Comparison of ENCODE assay signal across 19 mouse cellular contexts in genomic region chr1:180415836-180416235, GRCm38 (mm10).
A peak's percentile ranks its signal among the peaks of the same experiment; 100 is the strongest.
DNase-seq lines count a peak whose midpoint lies in the region; ATAC-seq and TF ChIP-seq lines count a peak whose summit lies in the region.
"Had no signal": no experiment of that assay in that cellular context is flagged by ENCODE, and none has a peak within 500 bp of the region (broad histone marks: within the 10 kb centered on the region; RNA-seq: fewer than 3 reads in every experiment).

No protein-coding gene starts in this region.

- dilution Hi-C loops in CH12.LX (cut with MboI; ENCODE audit: extremely low pct_ligation_motif_present, extremely low pct_unique_long_range_greater_than_20kb, low sequenced_read_pairs) = no loop called here

- H3K9ac ChIP-seq in CH12.LX (ENCODE audit: insufficient read depth, low read depth) = no peak overlapping the region
- H3K9ac ChIP-seq in forebrain, embryonic 16.5 days (replicated peaks; ENCODE audit: low read depth, low read length) = no peak overlapping the region
- H3K9ac ChIP-seq: embryonic facial prominence, embryonic 12.5 days; forebrain, embryonic 13.5 days; forebrain, embryonic 15.5 days had no signal

- H3K79me2 ChIP-seq in CH12.LX (replicated peaks; ENCODE audit: control insufficient read depth, extremely low read depth, insufficient read depth, poor library complexity, severe bottlenecking) = no peaks in the 10 kb centered on the region
- H3K79me2 ChIP-seq in macrophage (ENCODE audit: inconsistent target) = peaks cover 34% of the 10 kb centered on the region; the same call in 1 of the 2 replicates

- in situ Hi-C loops in CH12.LX (cut with MboI; ENCODE audit: low pct_ligation_motif_present, low pct_unique_long_range_greater_than_20kb, low sequenced_read_pairs) = loop anchor here (25.0 kb wide), 1 partner anchor 554 kb away; no protein-coding TSS in a partner anchor

- H3K27me3 ChIP-seq in CH12.LX (replicated peaks) = no peaks in the 10 kb centered on the region
- no peaks in the 10 kb centered on the region for H3K27me3 ChIP-seq in forebrain, embryonic 16.5 days (replicated peaks; ENCODE audit: control insufficient read depth, insufficient read depth, low read length)
- H3K27me3 ChIP-seq: embryonic facial prominence, embryonic 12.5 days; forebrain, embryonic 13.5 days; forebrain, embryonic 15.5 days; Patski had no signal

- no peak for ATAC-seq in forebrain, embryonic 16.5 days
- ATAC-seq: activated CD4-positive, CD25-positive, alpha-beta regulatory T cell, adult 4 months; forebrain, embryonic 13.5 days; forebrain, embryonic 15.5 days; Patski had no signal

- no peak for TF ChIP-seq RAD21 in CH12.LX (IDR thresholded peaks at IDR 0.05; ENCODE audit: low read depth, low read length)

- no peaks in the 10 kb centered on the region for H3K9me3 ChIP-seq in CH12.LX (replicated peaks; ENCODE audit: low read length)
- H3K9me3 ChIP-seq in forebrain, embryonic 16.5 days (ENCODE audit: control insufficient read depth, low read length) = no peaks in the 10 kb centered on the region
- H3K9me3 ChIP-seq: embryonic facial prominence, embryonic 10.5 days; embryonic facial prominence, embryonic 12.5 days; forebrain, embryonic 13.5 days; forebrain, embryonic 15.5 days; G1E had no signal

- intact Hi-C loops in heart, postnatal 25 days (cut with DNase I) = no loop called here

- TF ChIP-seq POLR2A in CH12.LX (IDR thresholded peaks at IDR 0.05; ENCODE audit: low read depth, low read length) = no peak

- peaks cover 31 to 58% of the 10 kb centered on the region in 2 experiments for H3K4me1 ChIP-seq in CH12.LX (ENCODE audit: control insufficient read depth in 1 of 2, insufficient read depth in 2 of 2)
- H3K4me1 ChIP-seq in forebrain, embryonic 16.5 days (replicated peaks; ENCODE audit: control insufficient read depth, insufficient read depth, low read length) = no peaks in the 10 kb centered on the region; the same call in 1 of the 2 replicates

- no peak for TF ChIP-seq EP300 in CH12.LX (IDR thresholded peaks at IDR 0.05; ENCODE audit: low read length)

- peaks cover 52 to 89% of the 10 kb centered on the region in 2 experiments for H3K36me3 ChIP-seq in CH12.LX (replicated peaks in 1 of 2; ENCODE audit: control insufficient read depth in 1 of 2, insufficient read depth in 1 of 2, low read length in 1 of 2)
- H3K36me3 ChIP-seq in macrophage (ENCODE audit: inconsistent target) = peaks cover 51% of the 10 kb centered on the region
- H3K36me3 ChIP-seq in forebrain, embryonic 16.5 days (ENCODE audit: control insufficient read depth, insufficient read depth) = no peaks in the 10 kb centered on the region
- H3K36me3 ChIP-seq: forebrain, embryonic 15.5 days had no signal

- H3K4me3 ChIP-seq in CH12.LX (replicated peaks in 1 of 3; ENCODE audit: low read depth in 2 of 3, low read length in 2 of 3, poor library complexity in 1 of 3) = no peak overlapping the region
- no peak overlapping the region for H3K4me3 ChIP-seq in macrophage (ENCODE audit: inconsistent target)
- H3K4me3 ChIP-seq in forebrain, embryonic 16.5 days (replicated peaks; ENCODE audit: low read length) = no peak overlapping the region
- H3K4me3 ChIP-seq: embryonic facial prominence, embryonic 10.5 days; embryonic facial prominence, embryonic 12.5 days; forebrain, embryonic 13.5 days; forebrain, embryonic 15.5 days had no signal

- no peak overlapping the region for H3K4me2 ChIP-seq in CH12.LX (ENCODE audit: insufficient read depth, low read depth, poor library complexity, severe bottlenecking)
- H3K4me2 ChIP-seq in forebrain, embryonic 16.5 days (ENCODE audit: low read length) = no peak overlapping the region
- H3K4me2 ChIP-seq: embryonic facial prominence, embryonic 12.5 days; forebrain, embryonic 13.5 days; forebrain, embryonic 15.5 days had no signal

- 91% methylated on average over 7 of the region's 7 CpGs for WGBS in macrophage (ENCODE audit: missing documents)
- WGBS in forebrain, embryonic 16.5 days = 85% methylated on average over 7 of the region's 7 CpGs

- H3K27ac ChIP-seq in CH12.LX (ENCODE audit: insufficient read depth, low read depth) = 0 out of 2 replicates have a peak overlapping the region, but pooled peaks have one; percentile 3
- H3K27ac ChIP-seq in macrophage = peak overlapping the region; percentile 61
- H3K27ac ChIP-seq in forebrain, embryonic 16.5 days (ENCODE audit: low read length) = no peak overlapping the region
- H3K27ac ChIP-seq: embryonic facial prominence, embryonic 10.5 days; embryonic facial prominence, embryonic 12.5 days; forebrain, embryonic 13.5 days; forebrain, embryonic 15.5 days had no signal

- no peak for TF ChIP-seq CTCF in CH12.LX (conservative IDR thresholded peaks at IDR 0.05 in 1 of 2, IDR thresholded peaks at IDR 0.05 in 1 of 2; ENCODE audit: low read depth in 2 of 2, low read length in 2 of 2)

- DNase-seq in heart, adult 11 months = peak; percentile 79
- DNase-seq in heart, postnatal 25 days (ENCODE audit: low spot score) = no peak
- no peak for DNase-seq in CH12.LX (ENCODE audit: extremely low read depth)
- DNase-seq: adrenal gland, adult 8-10 months; adrenal gland, postnatal 14 days; cerebellum, adult 11-12 months; cerebellum, adult 2 months; cerebellum, adult 9-10 months; cerebellum, postnatal 10 days; cerebellum, postnatal 25 days had no signal

TF ChIP-seq in CH12.LX, 34 proteins besides CTCF, POLR2A, EP300 and RAD21:
- no peak for TF ChIP-seq BHLHE40 (IDR thresholded peaks at IDR 0.05; ENCODE audit: low read depth, low read length)
- TF ChIP-seq ZC3H11A (IDR thresholded peaks at IDR 0.05; ENCODE audit: low read depth, low read length) = no peak
- no peak for TF ChIP-seq ZNF384 (IDR thresholded peaks at IDR 0.05; ENCODE audit: low read depth, low read length)
- no peak for TF ChIP-seq HCFC1 (IDR thresholded peaks at IDR 0.05; ENCODE audit: low read depth, low read length)
- no peak for TF ChIP-seq TBP (conservative IDR thresholded peaks at IDR 0.05; ENCODE audit: low read depth, low read length)
- no peak for TF ChIP-seq KAT2A (IDR thresholded peaks at IDR 0.05; ENCODE audit: insufficient replicate concordance, low read length)
- TF ChIP-seq NELFE (IDR thresholded peaks at IDR 0.05; ENCODE audit: low read depth, low read length) = no peak
- no peak for TF ChIP-seq MEF2A (IDR thresholded peaks at IDR 0.05; ENCODE audit: borderline replicate concordance, low read depth, low read length)
- TF ChIP-seq E2F4 (IDR thresholded peaks at IDR 0.05; ENCODE audit: insufficient replicate concordance, low read depth, low read length) = no peak
- no peak for TF ChIP-seq PAX5 (IDR thresholded peaks at IDR 0.05; ENCODE audit: low read length)
- TF ChIP-seq CHD1 (IDR thresholded peaks at IDR 0.05; ENCODE audit: low read depth, low read length) = no peak
- TF ChIP-seq IRF4 (IDR thresholded peaks at IDR 0.05; ENCODE audit: low read depth, low read length) = no peak
- TF ChIP-seq MAX (IDR thresholded peaks at IDR 0.05; ENCODE audit: low read length) = no peak
- no peak for TF ChIP-seq MAZ (IDR thresholded peaks at IDR 0.05; ENCODE audit: low read depth, low read length)
- no peak for TF ChIP-seq ZKSCAN1 (IDR thresholded peaks at IDR 0.05; ENCODE audit: borderline replicate concordance, low read depth, low read length)
- TF ChIP-seq TCF12 (IDR thresholded peaks at IDR 0.05; ENCODE audit: low read depth, low read length) = no peak
